Mouse (Mus musculus) hematopoietic stem cell, adult 5-6 weeks (primary cell): ENCODE results near the gene Slc8a1. TPM values are rescaled to one million over a fixed set of nuclear protein-coding genes. Genes with fewer than 3 reads are reported as not detected.

Source experiments
- ATAC-seq, 2 experiments: fragments of 125-278 bp in 1 of 2; replicated peaks in 1 of 2; 2 replicates each; pipeline ENCODE4 v1.8.0; 2016 to 2017; ENCODE audit warnings: inconsistent platforms in 2 of 2, mild to moderate bottlenecking in 2 of 2, moderate number of reproducible peaks in 2 of 2, low read depth in 1 of 2, moderate TSS enrichment in 1 of 2; ENCODE audit not compliant: low FRiP score in 2 of 2, poor library complexity in 2 of 2, severe bottlenecking in 2 of 2, insufficient read depth in 1 of 2, low TSS enrichment in 1 of 2
- total RNA-seq: library from RNA; stranded (forward); fragments of 172-1452, 232-1000 nt; gene quantifications from 2 replicates; pipeline ENCODE4 v1.2.3, GENCODE M21; 2017

The Slc8a1 gene
- total RNA-seq, 1 experiment from 2014 or later = 21.1 TPM

DNA sequence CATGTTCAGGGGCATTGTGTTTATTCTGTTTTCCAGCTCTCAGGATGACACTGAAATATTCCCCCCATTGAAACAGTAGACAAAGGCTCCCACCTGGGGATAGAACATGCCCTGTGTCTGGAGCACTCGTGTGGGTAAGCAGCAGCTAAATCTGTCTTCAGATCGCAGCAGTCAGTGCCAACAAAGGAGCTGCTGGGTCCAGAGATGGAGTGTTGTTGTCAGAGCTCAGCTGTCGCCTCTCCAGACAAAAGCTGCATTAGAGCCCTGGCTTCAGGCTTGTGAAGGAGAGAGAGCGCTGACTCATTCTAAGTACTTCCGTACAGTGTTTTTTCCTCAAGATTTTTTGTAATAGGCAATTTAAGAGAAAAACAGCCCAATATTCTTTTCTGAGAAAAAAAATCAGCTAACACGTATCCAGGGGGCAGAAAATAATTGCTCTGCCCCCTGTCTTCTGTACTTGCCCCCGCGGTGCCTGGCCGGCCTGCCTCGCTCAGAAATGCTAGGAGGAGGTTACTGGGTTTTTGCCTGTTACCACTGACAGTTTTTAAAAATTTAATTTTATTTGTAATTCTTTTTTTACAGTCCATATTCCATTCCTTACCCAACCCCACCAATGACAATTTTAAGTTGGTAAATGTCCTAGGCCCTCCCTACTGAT, 318.2 kb downstream of the Slc8a1 start:
- peak; percentile 46 to 53; a peak in 1 of 4 replicates for ATAC-seq

DNA sequence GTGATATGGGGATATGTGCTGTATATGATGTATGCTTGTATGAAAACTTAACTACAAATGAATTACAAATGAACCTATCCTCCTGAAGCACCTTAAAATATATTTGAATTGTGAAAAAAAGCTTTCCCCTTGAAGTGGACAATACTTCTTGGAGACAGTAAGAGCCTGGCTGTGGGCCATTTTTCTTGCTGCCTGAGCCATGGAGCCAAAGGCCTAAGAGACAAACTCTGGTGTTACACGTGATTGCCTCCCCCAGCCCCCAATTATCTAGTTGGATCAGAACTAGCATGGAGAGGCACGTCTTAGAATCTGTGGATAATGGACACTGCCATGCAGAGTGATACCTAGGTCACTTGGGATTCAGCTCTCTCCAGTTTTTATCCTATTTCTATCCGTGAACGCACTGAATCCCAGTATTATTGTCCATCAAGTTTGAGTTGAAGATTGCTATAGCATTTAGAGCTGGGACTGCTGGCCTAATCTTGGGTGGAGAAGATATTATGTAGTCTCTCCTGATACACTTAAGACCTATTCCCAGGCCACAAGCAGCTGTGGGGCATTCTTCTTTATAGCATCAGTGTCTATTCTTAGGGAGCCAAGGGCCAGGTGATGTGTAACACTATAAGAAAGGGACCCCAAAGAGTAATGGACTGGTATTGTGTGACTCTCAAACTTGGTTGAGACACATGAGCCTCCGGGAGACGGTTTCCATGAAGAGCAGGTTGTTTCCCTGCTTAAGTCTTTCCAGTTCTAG, 321.6 kb downstream of the Slc8a1 start:
- no peak for ATAC-seq

DNA sequence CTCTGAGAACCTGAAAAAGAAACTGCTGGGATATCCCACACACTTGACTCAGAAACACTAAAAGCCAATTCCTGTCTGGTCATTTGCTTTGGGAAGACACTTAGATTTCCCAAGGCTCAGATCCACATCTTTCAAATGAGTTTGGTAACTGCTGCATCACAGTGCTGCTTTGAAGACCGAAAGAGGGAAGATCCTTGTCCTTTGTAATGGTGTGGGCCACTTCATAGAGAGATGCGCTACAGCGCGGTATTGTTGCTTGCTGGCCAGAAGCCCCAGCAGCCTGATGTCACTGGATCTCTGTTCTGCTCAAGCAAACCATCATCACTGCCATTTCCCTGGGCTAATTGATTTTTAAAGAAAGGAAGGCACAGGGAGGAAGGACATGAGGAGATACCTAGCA, 325.4 kb downstream of the Slc8a1 start:
- ATAC-seq = no peak

DNA sequence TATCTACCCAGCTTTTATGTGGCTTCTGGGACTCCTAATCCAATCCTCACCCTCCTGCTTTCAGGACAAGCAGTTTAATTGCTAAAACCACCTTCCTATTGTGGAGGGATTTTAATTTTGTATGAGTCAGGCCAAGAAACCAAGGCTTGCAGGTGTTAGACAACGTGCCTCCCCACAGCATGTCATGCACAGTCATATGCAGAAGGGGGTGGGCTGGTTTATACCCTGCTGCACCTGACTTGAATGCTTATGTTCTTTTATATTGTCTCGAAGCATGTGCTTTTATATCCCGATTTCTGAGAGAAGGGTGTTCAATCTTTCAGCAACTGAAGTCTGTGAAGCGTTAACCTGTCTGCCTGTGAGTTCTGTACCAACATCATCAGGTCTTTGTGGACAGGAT, 334.0 kb downstream of the Slc8a1 start:
- no peak for ATAC-seq

DNA sequence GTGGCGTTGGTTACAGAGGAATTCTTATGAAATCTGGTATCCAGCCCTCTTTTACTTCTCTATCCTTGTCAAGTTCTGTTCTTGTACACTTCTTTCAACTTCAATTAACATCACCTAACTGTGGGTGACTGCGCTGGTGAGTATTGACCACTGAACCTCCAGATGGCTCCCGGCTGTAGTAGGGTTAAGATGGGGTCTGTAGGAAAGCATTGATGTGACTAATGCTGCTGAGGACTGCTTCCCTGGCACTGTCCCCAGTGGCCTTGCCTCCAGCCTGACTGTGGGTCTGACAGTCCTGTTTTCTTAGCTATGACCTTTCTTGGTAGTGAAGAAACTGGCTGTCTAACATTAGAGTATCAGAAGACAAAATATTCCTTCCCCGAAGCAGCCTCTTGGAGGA, 335.1 kb downstream of the Slc8a1 start:
- no peak for ATAC-seq

DNA sequence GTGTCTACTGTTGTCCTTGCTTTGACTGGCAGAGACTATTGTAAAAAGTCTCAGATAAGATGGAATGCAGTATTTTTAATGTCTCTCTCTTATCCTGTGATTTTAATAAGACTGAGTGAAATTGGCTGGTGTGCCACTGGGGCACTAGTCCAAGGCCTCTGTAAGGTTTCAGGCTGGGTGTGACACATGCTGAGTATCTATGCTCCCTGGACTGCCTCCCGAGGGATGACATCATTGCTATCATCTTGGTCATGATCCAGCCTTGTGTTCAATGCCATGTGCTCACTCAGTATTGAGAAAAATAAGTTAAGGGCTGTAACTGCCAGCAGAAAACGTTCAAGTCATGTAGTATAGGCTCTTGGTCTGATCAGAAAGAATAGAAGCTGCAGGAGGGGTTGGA, 335.5 kb downstream of the Slc8a1 start:
- ATAC-seq = no peak

DNA sequence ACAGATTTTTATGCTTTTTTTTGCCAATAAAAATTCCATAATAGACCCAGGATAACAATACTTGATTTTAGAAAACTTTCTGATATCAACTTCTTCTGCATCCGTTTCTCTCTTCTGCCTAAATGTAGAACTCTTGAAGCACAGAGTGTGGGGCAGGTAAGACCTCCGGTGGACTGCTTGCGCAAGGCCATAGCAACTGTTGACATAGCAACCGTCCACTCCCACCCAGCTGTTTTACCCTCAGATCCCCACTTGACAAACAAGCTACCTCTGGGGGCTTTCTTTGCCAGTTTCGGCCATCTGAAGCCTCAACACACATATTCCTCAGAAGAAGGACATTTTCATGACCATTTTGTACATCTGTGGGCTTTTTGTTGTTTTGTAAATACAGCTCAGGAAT, 337.8 kb downstream of the Slc8a1 start:
- ATAC-seq = no peak

DNA sequence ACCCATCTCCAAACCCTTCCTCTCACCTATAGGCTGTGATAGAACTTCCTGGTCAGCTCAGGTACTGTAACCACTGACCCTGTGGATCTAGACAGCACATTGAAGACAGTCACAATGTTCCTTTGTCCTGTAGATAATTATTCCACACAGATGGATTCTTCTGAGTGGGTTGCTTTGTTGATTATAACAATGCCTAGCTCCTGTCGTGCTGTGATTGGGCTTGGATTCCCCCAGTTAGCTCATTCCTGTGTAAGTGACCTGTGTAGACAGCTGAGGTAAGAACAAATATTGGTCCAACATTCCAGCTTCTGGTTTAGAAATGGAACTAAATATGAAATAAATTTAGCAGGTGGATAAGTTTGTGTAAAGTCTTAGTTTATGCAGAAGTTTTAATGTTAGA, 340.7 kb downstream of the Slc8a1 start:
- ATAC-seq = no peak

DNA sequence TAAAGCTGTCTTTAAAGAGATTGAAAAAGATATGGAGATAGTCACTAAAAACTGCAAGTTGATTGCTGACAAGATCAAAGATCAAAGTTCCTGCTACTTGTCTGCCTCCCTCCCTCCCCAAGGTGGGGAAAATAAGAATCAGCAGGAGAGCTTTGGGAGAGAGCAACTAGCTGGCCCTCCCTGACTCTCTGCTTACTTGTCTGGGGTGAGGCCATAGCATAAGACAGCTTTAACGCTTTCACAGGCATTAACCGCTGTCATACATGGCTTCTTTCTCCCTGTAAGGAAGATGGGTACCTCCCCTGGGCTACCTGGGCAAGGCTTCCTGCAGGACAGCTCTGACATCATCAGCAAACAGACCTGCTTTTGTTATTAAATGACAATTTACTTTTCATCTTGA, 344.1 kb downstream of the Slc8a1 start:
- no peak for ATAC-seq

DNA sequence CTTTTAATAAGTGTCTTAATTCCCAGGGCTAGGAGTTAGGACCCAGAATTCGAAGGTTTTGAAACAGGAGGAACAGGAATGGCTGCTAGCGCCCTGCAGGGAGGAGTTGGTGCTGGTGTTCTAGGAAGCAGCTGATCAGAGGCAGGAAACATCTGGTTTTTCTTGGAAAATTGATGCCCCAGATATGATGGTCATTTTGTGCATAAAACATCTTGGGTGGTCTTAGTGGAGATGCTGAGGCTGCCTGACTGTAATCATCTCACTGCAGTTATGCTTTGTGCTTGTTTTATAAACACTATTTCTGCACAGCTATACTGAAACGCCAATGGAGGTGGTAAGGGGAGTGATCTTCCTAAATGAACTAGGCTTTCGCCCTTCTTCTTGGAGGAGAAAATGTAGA, 345.1 kb downstream of the Slc8a1 start:
- ATAC-seq = no peak

DNA sequence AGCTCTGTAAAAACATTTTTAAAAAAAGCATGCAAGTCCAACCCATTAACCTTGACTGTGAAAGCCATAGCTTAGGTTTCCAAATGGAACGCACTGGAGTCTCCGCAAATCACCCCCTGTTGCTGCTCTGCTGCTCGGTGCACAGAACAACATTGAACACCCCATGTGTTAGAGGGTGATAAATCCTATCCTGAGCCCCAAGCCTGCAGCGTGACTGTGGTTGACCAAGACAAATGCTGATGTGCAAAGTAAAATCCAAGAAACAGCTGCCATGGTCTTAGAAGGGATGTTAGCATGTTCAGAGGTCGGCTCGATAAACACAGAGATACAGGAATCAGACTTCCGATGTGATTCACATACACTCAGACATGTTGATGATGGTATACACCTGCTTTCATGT, 346.7 kb downstream of the Slc8a1 start:
- ATAC-seq = no peak

DNA sequence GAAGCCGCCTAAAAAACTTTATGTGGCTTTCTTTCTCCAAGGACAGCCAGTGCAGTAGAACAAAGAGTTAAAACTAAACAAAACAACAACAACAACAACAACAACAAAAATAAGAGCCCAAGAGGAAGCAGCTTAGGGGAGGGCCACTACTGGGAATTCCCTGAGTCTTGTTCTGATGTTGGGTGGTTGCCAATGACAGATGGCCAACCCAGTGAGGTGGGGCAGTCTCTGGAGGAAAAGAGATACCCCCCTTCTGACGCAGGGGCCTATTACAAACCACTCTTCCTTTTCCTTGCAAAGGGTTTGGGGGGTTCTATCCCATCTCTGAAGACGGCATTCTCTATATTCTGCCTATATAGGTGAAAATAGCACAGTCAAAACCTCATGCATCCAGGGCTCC, 347.4 kb downstream of the Slc8a1 start:
- ATAC-seq = no peak

DNA sequence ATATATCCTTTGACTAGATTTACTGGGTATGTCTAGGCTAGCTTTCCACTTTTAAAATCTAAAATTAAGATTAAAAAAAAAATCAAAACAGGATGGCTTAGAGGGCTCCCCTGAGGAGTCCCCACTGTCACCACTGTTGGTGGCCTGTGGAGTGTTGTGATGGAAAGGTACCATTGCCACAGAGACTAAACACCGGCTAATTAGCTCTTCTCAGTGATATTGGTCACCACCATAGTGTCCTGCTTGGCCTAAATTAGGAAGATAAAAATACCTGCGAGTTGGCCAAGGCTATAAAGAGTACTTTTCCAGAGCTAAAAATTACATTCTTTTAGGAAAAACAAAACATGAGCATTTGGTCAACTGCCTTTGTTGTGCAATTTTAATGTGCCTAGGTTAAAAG, 352.1 kb downstream of the Slc8a1 start:
- no peak for ATAC-seq

DNA sequence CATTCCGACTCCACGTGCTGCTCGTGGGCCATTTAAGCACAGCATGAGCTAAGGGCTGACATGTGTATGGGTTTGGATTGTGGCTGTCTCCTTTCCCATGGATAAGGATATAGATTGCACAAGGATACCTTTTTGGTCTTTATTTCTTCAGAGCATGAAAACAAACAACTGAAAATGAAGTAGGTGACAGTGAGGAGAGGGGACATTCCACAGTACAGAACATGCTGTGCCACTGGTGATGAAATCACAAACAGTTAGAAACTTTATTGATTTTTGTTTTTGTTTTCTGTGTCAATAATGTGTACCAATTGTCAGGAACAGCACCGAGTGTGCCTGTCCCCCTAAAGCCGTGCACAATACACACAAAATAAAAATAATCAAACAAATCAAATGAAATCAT, 352.7 kb downstream of the Slc8a1 start:
- ATAC-seq = no peak

DNA sequence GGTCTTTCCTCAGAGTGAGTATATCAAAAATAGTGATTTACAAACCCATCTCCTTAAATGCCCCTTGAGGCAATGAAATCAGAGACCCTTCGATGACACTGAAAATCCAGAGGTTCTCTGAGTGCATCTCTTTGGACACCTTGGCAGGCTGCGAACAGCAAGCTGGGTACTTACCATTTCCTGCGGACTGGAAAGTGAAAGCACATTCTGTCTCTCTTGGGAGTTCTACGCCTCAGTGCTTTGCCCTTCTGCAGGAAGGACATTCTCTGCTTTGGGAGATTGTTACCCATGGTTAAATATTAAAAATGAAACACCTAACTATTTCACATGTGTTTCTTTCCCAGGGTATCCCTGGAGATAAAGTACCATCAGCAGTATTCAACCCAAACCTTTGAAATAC, 354.7 kb downstream of the Slc8a1 start:
- no peak for ATAC-seq

DNA sequence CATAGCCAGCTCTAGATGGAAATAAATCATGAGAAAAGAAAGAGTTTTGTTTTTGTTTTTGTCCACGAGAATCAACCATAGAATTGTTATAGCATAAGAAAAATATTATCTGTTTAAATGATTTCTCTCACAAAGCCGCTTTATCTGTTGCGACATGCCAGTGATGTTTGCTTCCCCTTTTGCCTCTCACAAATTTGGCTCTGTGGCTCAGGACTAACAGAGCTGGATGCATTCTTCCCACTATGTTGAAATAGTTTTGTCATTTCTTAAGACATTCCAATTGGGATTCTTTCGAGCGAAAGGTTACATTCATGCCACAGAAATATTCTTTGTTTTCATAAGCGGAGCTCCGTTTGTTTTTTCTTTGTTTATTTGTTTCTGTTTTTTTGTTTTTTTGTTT, 359.7 kb downstream of the Slc8a1 start:
- no peak for ATAC-seq

DNA sequence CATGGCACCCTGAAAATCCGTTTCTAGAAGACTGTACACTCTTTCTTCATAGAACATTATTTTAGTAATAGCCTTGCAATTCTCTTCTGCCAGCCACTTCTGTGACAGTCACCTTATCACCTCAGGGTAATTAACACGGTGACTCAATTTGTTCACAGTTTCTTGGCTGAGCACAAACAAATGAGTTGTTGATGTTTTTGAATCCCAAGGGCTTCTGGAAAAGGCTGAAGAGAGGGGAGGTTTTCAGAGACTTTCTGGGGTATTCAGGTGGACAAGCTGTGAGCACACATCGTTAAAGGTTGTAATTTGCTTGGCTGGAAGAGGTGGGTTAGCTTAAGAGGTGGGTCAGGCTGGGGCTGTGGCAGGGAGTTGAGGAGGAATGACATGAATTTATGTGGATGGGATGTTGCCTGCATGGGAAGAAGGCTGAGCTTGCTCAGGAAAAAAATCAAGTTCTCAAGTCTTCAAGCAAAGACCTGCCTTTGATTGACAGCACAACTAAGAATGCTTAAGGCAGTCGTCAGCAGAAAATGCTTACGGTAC, 360.3 kb downstream of the Slc8a1 start:
- no peak for ATAC-seq

DNA sequence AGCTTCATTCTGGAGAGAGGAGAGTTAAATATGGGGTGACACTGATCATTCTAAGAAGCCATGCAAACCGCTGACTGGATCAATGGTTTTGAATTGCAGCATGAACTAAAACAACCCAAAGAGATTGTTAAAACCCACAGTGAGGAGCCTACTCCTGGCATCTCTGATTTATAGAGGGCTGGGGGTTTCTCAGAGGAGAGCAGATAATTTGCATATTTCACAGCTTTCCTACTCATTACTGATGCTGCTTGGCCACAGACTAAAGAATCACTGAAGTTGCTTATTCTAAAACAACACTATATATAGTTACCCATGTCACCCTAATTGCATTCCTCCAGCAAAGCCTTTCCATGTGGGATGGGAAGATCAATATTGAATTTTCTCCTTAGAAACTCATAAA, 361.0 kb downstream of the Slc8a1 start:
- no peak for ATAC-seq

DNA sequence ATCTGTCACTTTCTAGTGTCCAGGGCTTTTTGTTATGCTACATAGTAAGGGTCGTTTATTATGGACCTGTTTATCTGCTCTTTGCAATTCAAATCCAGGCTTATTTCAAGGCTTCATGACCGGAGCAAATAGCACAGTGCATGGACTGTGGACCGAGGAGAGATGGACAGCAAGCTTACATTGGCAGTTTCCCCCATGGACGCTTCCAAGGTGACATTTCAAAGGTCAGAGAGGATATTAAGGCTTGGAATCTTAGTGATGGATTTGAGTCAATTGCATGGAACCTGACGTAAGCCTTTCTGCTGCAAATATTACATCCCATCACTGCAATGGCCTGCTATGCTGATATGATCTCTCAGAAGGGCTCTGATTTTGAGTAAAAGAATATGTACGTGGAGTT, 362.3 kb downstream of the Slc8a1 start:
- ATAC-seq = no peak
